Comparison of ENCODE assay signal across 30 mouse cellular contexts in the genomic region with DNA sequence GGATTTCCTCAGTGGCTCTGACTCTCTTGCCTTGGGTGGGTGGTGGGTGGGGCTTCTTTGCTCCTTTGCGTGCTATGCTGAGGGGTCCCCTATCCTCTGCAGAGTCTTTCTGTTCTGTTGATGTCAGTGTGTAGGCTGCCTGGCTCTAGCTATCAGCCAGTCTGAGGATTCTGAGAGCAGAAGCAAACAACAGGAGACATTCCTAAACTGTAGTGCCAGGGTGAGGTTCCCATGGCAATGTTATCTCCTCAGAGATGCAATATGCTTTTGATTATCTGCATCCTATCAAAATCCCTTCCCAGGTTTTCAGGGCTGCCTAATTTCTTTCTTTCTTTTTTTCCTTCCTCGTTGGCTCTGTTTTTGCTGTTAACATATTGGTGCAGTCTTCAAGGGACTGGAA. TPM values are rescaled to one million over a fixed set of nuclear protein-coding genes. Genes with fewer than 3 reads are reported as not detected.
"Had no signal": no experiment of that assay in that cellular context is flagged by ENCODE, and none has a peak within 500 bp of the region (broad histone marks: within the 10 kb centered on the region; RNA-seq: fewer than 3 reads in every experiment).

No protein-coding gene starts in this region.

- H3K4me3 ChIP-seq: heart, adult 2 months; heart, embryonic 13.5 days; heart, embryonic 15.5 days; hindbrain, embryonic 13.5 days; hindbrain, embryonic 15.5 days; kidney, embryonic 15.5 days; limb, embryonic 13.5 days; limb, embryonic 15.5 days; liver, embryonic 12.5 days had no signal

- H3K4me2 ChIP-seq: heart, embryonic 11.5 days; heart, embryonic 13.5 days; heart, embryonic 15.5 days; hindbrain, embryonic 13.5 days; hindbrain, embryonic 15.5 days; kidney, embryonic 15.5 days; limb, embryonic 13.5 days; limb, embryonic 15.5 days; liver, embryonic 12.5 days had no signal

- H3K4me1 ChIP-seq: heart, embryonic 13.5 days; heart, embryonic 15.5 days; hindbrain, embryonic 13.5 days; hindbrain, embryonic 15.5 days; kidney, embryonic 15.5 days; limb, embryonic 13.5 days; limb, embryonic 15.5 days; liver, embryonic 12.5 days had no signal

- H3K9ac ChIP-seq: heart, embryonic 13.5 days; heart, embryonic 15.5 days; hindbrain, embryonic 13.5 days; hindbrain, embryonic 15.5 days; kidney, embryonic 15.5 days; limb, embryonic 13.5 days; limb, embryonic 15.5 days; liver, embryonic 12.5 days; liver, embryonic 14.5 days had no signal

- ATAC-seq: hindbrain, postnatal 0 days; intestine, embryonic 16.5 days; liver, embryonic 12.5 days had no signal

- H3K9me3 ChIP-seq: heart, embryonic 13.5 days; heart, embryonic 15.5 days; hindbrain, embryonic 13.5 days; hindbrain, embryonic 15.5 days; kidney, embryonic 15.5 days; limb, embryonic 13.5 days; limb, embryonic 15.5 days; liver, embryonic 12.5 days had no signal

- H3K27me3 ChIP-seq: heart, embryonic 15.5 days; hindbrain, embryonic 13.5 days; hindbrain, embryonic 15.5 days; kidney, embryonic 15.5 days; limb, embryonic 13.5 days; limb, embryonic 15.5 days had no signal

- H3K27ac ChIP-seq: heart, adult 2 months; heart, embryonic 13.5 days; heart, embryonic 15.5 days; hindbrain, embryonic 13.5 days; hindbrain, embryonic 15.5 days; hindbrain, postnatal 0 days; kidney, embryonic 15.5 days; kidney, postnatal 0 days; limb, embryonic 13.5 days; limb, embryonic 15.5 days; liver, embryonic 12.5 days; liver, embryonic 14.5 days had no signal

- DNase-seq: gastrocnemius, postnatal 14 days; gastrocnemius, postnatal 36 days; heart, adult 11 months; heart, adult 2 months; heart, postnatal 14 days; heart, postnatal 36 days; kidney, adult 11 months; kidney, adult 2 months; kidney, adult 9 months; kidney, postnatal 14 days; kidney, postnatal 36 days; layer of hippocampus, postnatal 36 days; left cerebral cortex, postnatal 4 days had no signal

- H3K36me3 ChIP-seq: heart, embryonic 15.5 days; hindbrain, embryonic 15.5 days; limb, embryonic 15.5 days had no signal

RNA-seq across cellular contexts. Expression of a gene that starts 19.7 kb away (rescaled TPM):
- total RNA-seq: gastrocnemius, adult 18-20 months; hematopoietic stem cell, adult 5-6 weeks; liver, adult 2 months had no signal
- polyA plus RNA-seq: liver, adult 2 months; liver, embryonic 16.5 days had no signal

RNA-seq across cellular contexts. Expression of a gene that starts 45.5 kb away (rescaled TPM):
- total RNA-seq: liver, adult 2 months had no signal
- polyA plus RNA-seq: liver, adult 2 months had no signal
